Mouse (Mus musculus) intestine, embryonic 15.5 days (tissue): Measurements from ENCODE around the gene 4930578G10Rik. TPM values are rescaled to one million over a fixed set of nuclear protein-coding genes. Genes with fewer than 3 reads are reported as not detected.

Experiments used
- ATAC-seq: fragments of 200-750 bp; cut with Nextera tagmentation; 2 replicates; pipeline ENCODE4 v1.8.0; 2017; ENCODE audit warnings: moderate TSS enrichment, moderate library complexity
- H3K27ac ChIP-seq: fragments of 300-500 bp; sonication (generic); 2 replicates; pipeline ENCODE4 v1.5.1; 2015; ENCODE audit warnings: mild to moderate bottlenecking, inconsistent platforms
- H3K27me3 ChIP-seq: fragments of 300-500 bp; sonication (generic); replicated peaks from 2 replicates; pipeline ENCODE4 v1.6.1; 2015; ENCODE audit warnings: inconsistent platforms
- H3K36me3 ChIP-seq: fragments of 300-500 bp; sonication (generic); 2 replicates; pipeline ENCODE4 v1.6.1; 2015; ENCODE audit warnings: inconsistent platforms
- H3K4me1 ChIP-seq: fragments of 300-500 bp; sonication (generic); replicated peaks from 2 replicates; pipeline ENCODE4 v1.6.1; 2015; ENCODE audit warnings: inconsistent platforms
- H3K4me2 ChIP-seq: fragments of 300-500 bp; sonication (generic); replicated peaks from 2 replicates; pipeline ENCODE4 v1.6.1; 2015; ENCODE audit warnings: mild to moderate bottlenecking, inconsistent platforms
- H3K4me3 ChIP-seq: fragments of 300-500 bp; sonication (generic); replicated peaks from 2 replicates; pipeline ENCODE4 v1.5.1; 2015; ENCODE audit warnings: inconsistent platforms
- H3K9ac ChIP-seq: fragments of 300-500 bp; sonication (generic); 2 replicates; pipeline ENCODE4 v1.6.1; 2015; ENCODE audit warnings: inconsistent platforms
- H3K9me3 ChIP-seq: fragments of 300-500 bp; sonication (generic); 2 replicates; pipeline ENCODE4 v1.6.1; 2016; ENCODE audit warnings: inconsistent platforms
- WGBS: fragments of 180-500 bp; shearing (Covaris S2); methylation state at CpG from one replicate; pipeline ENCODE4 v1.1.7; 2015; 5-methylcytosine and 5-hydroxymethylcytosine counted together
- polyA plus RNA-seq: library from polyadenylated mRNA; unstranded; fragments of >200 nt; fragmentation: Nextera tagmentation; extraction: Ambion mirVana; gene quantifications from 2 replicates; pipeline ENCODE4 v1.2.1, GENCODE M21; 2015

Gene 4930578G10Rik
- polyA plus RNA-seq, 1 experiment from 2014 or later: not detected

DNA sequence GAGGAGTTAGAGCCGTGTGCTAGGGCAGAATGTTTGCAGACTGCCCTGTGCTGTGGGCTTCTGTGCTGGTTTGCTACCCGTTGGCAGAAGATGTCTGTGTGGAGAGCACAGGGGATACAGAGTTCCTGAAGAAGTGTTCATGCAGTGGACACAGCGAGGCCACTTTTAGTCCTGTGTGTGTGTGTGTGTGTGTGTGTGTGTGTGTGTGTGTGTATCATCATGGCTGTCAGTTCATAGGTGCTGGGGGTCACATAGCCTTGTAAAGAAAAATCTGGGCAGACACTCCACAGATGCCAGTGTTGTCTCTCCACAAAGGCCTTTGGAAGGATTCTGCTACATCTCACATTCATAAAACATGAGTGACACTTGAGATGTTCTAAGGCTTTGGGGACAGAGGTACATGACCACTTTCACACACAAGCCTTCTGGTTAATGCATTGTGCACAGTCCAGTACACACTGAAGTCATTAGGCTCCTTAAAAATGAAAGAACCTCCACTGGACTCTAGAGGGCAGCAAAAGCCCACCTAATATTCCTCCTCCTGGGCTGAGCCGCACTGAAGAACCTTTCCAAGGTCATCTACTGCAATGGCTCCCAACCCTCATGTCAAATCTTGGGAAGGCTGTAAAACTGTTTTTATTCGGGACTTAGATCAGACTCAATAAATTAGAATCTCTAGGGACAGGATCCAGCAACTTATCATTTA, 141.4 kb downstream of the 4930578G10Rik start:
- H3K27me3 ChIP-seq: no peaks in the 10 kb centered on the region
- peak; percentile 79; the same call in 1 of the 2 replicates for ATAC-seq
- 35% methylated on average over 5 of the region's 5 CpGs for WGBS
- no peak overlapping the region for H3K27ac ChIP-seq
- no peaks in the 10 kb centered on the region for H3K4me1 ChIP-seq
- no peak overlapping the region for H3K4me2 ChIP-seq
- no peaks in the 10 kb centered on the region for H3K36me3 ChIP-seq
- no peaks in the 10 kb centered on the region for H3K9me3 ChIP-seq
- no peak overlapping the region for H3K9ac ChIP-seq
- no peak overlapping the region for H3K4me3 ChIP-seq

GRCm38 (mm10) chr4:42877657-42878056, 142.3 kb downstream of the 4930578G10Rik start:
- no peaks in the 10 kb centered on the region for H3K36me3 ChIP-seq
- H3K4me3 ChIP-seq: no peak overlapping the region
- H3K4me2 ChIP-seq: no peak overlapping the region
- H3K4me1 ChIP-seq: no peaks in the 10 kb centered on the region
- H3K27me3 ChIP-seq: no peaks in the 10 kb centered on the region
- H3K9me3 ChIP-seq: no peaks in the 10 kb centered on the region
- 83% methylated on average over 2 of the region's 2 CpGs for WGBS
- no peak overlapping the region for H3K9ac ChIP-seq
- no peak for ATAC-seq
- H3K27ac ChIP-seq: no peak overlapping the region

GRCm38 (mm10) chr4:42879829-42880676, 144.7 kb downstream of the 4930578G10Rik start:
- H3K9ac ChIP-seq: no peak overlapping the region
- ATAC-seq: peak; percentile 63; the same call in 1 of the 2 replicates
- no peak overlapping the region for H3K4me2 ChIP-seq
- no peaks in the 10 kb centered on the region for H3K9me3 ChIP-seq
- no peaks in the 10 kb centered on the region for H3K27me3 ChIP-seq
- no peaks in the 10 kb centered on the region for H3K4me1 ChIP-seq
- no peak overlapping the region for H3K4me3 ChIP-seq
- 69% methylated on average over 16 of the region's 16 CpGs for WGBS
- no peaks in the 10 kb centered on the region for H3K36me3 ChIP-seq
- H3K27ac ChIP-seq: no peak overlapping the region

DNA sequence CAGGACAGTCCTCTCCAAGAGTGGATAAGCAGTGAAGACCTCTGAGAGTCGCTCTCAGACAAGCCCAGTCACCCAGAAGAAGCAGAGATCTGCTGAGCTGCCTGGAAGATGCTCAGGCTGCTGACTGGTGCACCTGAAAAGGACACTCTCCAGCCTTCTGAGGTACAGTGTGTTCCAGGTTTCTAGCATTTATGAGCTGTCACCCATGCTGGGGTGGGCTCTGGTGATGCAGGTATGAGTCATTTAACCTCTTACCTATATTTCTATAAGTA, 145.3 kb downstream of the 4930578G10Rik start:
- no peaks in the 10 kb centered on the region for H3K4me1 ChIP-seq
- H3K27ac ChIP-seq: no peak overlapping the region
- H3K4me3 ChIP-seq: no peak overlapping the region
- H3K4me2 ChIP-seq: no peak overlapping the region
- WGBS: 62% methylated on average over 1 of the region's 1 CpGs
- H3K36me3 ChIP-seq: no peaks in the 10 kb centered on the region
- H3K9ac ChIP-seq: no peak overlapping the region
- no peaks in the 10 kb centered on the region for H3K27me3 ChIP-seq
- no peak for ATAC-seq
- H3K9me3 ChIP-seq: no peaks in the 10 kb centered on the region

DNA sequence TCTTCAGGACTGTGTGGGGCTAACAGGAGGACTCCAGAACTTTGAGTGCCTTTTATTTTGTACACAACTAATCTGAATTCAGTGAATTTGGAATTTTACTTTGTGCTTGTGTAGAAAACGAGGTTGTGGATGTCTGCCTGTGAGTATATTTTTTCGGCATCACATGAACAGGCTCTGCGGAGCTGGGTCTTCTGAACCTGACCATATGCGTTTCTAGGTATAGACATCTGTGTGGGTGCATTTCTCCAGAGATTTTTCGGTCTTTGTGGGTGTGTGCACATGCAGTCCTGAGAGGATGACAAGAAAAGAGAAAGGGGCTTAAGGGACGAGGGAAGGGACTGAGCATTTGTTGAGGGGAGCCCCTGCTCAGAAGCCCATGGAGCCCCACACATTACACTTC, 151.6 kb downstream of the 4930578G10Rik start:
- 92% methylated on average over 6 of the region's 6 CpGs for WGBS
- H3K27me3 ChIP-seq: no peaks in the 10 kb centered on the region

DNA sequence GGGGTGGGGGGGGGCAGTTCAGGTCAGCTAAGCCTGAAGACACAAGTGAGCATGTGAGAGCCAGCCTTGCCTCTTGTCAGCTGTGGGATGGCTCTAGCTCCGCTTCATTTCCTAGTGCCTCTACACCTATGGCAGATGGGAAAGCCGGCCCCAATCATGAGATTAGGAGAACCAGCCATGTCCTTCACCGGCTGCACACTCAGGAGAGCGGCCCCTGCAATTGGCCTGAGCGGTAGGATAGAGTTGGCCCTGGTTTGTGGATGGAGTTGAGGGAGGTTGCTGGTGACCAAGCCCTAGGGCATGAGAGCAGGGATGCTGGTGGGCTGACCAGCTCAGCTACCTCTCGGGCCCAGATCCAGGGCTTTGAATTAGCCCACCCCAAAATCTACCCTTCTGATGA, 153.5 kb downstream of the 4930578G10Rik start:
- no peak for ATAC-seq
- no peaks in the 10 kb centered on the region for H3K27me3 ChIP-seq
- H3K9me3 ChIP-seq: no peaks in the 10 kb centered on the region
- H3K9ac ChIP-seq: no peak overlapping the region
- H3K4me2 ChIP-seq: no peak overlapping the region
- H3K36me3 ChIP-seq: no peaks in the 10 kb centered on the region
- H3K4me1 ChIP-seq: no peaks in the 10 kb centered on the region
- H3K4me3 ChIP-seq: no peak overlapping the region
- no peak overlapping the region for H3K27ac ChIP-seq
- WGBS: 91% methylated on average over 6 of the region's 6 CpGs

More for the DNA sequence above, 151.6 kb downstream of the 4930578G10Rik start:
- H3K4me2 ChIP-seq: no peak overlapping the region
- no peak for ATAC-seq
- H3K27ac ChIP-seq: no peak overlapping the region
- no peaks in the 10 kb centered on the region for H3K4me1 ChIP-seq
- no peak overlapping the region for H3K4me3 ChIP-seq
- no peak overlapping the region for H3K9ac ChIP-seq
- H3K36me3 ChIP-seq: no peaks in the 10 kb centered on the region
- H3K9me3 ChIP-seq: no peaks in the 10 kb centered on the region

DNA sequence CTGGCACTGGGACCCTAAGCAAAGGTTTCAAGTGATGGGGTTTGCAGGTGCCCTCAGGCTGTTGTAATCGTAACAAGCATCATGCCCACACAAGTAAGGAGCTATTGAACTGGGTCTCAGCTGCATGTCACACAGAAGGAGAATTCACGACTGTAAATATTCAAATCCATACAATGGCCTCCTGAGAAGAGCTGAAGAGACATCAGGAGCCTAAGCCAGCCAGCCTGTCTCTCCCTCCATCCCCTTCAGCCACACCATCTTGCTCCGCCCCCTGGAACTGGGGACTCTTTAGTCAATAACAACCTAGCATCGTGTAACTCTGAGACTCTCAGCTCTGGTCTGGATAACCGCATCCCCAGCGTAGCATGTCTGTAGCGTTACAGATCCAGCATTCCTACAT, 155.8 kb downstream of the 4930578G10Rik start:
- Histone ChIP-seq H3K4me1 (no peaks in the 10 kb centered on the region), H3K4me2 (no peak overlapping the region), H3K36me3 (no peaks in the 10 kb centered on the region), H3K4me3 (no peak overlapping the region), H3K27me3 (no peaks in the 10 kb centered on the region), H3K9me3 (no peaks in the 10 kb centered on the region), H3K9ac (no peak overlapping the region), H3K27ac (no peak overlapping the region)
- no peak for ATAC-seq
- WGBS: 66% methylated on average over 7 of the region's 7 CpGs

- Histone ChIP-seq H3K4me2 (no peak overlapping the region), H3K4me1 (no peaks in the 10 kb centered on the region), H3K27me3 (no peaks in the 10 kb centered on the region), H3K9me3 (no peaks in the 10 kb centered on the region), H3K9ac (no peak overlapping the region), H3K4me3 (no peak overlapping the region), H3K36me3 (no peaks in the 10 kb centered on the region), H3K27ac (no peak overlapping the region)
- 79% methylated on average over 7 of the region's 7 CpGs for WGBS
- no peak for ATAC-seq
Observed at GRCm38 (mm10) chr4:42895118-42895517, 159.8 kb downstream of the 4930578G10Rik start.

Other genes with a start within 250 kb of the 4930578G10Rik start
- gene Fam205a2, start 207.4 kb upstream of the 4930578G10Rik start, polyA plus RNA-seq: not detected in 2 replicates
- not detected in 2 replicates for gene Gm10591, start 123.3 kb upstream of the 4930578G10Rik start, polyA plus RNA-seq
- gene Gm2564, start 105.8 kb upstream of the 4930578G10Rik start, polyA plus RNA-seq: 0.58 TPM in 1 of 2 replicates, not detected in the other
- gene Ccl27b, start 80.3 kb upstream of the 4930578G10Rik start, polyA plus RNA-seq: not detected in 2 replicates
- not detected in 2 replicates for gene Il11ra2, start 73.7 kb upstream of the 4930578G10Rik start, polyA plus RNA-seq
- gene Ccl19, start 21.0 kb downstream of the 4930578G10Rik start, polyA plus RNA-seq: not detected in 2 replicates
- 85.7 and 88.1 TPM in 2 replicates for gene Ccl21a, start 38.4 kb downstream of the 4930578G10Rik start, polyA plus RNA-seq
- gene Fam205a1, start 118.3 kb downstream of the 4930578G10Rik start, polyA plus RNA-seq: not detected in 2 replicates
- gene Gm12394, start 121.2 kb downstream of the 4930578G10Rik start, polyA plus RNA-seq: 0.09 and 0.10 TPM in 2 replicates
- gene Fam205c, start 138.7 kb downstream of the 4930578G10Rik start, polyA plus RNA-seq: 0.30 and 0.60 TPM in 2 replicates
- 0.82 and 1.6 TPM in 2 replicates for gene Phf24, start 181.1 kb downstream of the 4930578G10Rik start, polyA plus RNA-seq
- gene Dnajb5, start 214.3 kb downstream of the 4930578G10Rik start, polyA plus RNA-seq: 7.3 and 8.4 TPM in 2 replicates
- gene 1700022I11Rik, start 234.1 kb downstream of the 4930578G10Rik start, polyA plus RNA-seq: 0.28 and 0.33 TPM in 2 replicates